Mouse (Mus musculus) stomach, postnatal 0 days (tissue): ENCODE results near the gene Ptchd4. TPM values are rescaled to one million over a fixed set of nuclear protein-coding genes. Genes with fewer than 3 reads are reported as not detected.
A peak's percentile ranks its signal among the peaks of the same experiment; 100 is the strongest.

Experiments used
- ATAC-seq: fragments of 200-750 bp; cut with Nextera tagmentation; 2 replicates; pipeline ENCODE4 v1.8.0; 2017; ENCODE audit not compliant: low FRiP score, low TSS enrichment
- DNase-seq: peaks from one replicate; pipeline ENCODE4 v3.0.0-alpha.2; 2016; ENCODE audit warnings: low spot score
- H3K27ac ChIP-seq: fragments of 300-500 bp; sonication (generic); replicated peaks from 2 replicates; pipeline ENCODE4 v1.5.1; 2014; ENCODE audit warnings: mild to moderate bottlenecking, control low read depth
- H3K27me3 ChIP-seq: fragments of 300-500 bp; sonication (generic); 2 replicates; pipeline ENCODE4 v1.6.1; 2014; ENCODE audit warnings: low read length; ENCODE audit not compliant: control insufficient read depth, insufficient read depth
- H3K36me3 ChIP-seq: fragments of 300-500 bp; sonication (generic); 2 replicates; pipeline ENCODE4 v1.6.1; 2014; ENCODE audit warnings: low read length, mixed read lengths; ENCODE audit not compliant: control insufficient read depth, insufficient read depth
- H3K4me1 ChIP-seq: fragments of 300-500 bp; sonication (generic); replicated peaks from 2 replicates; pipeline ENCODE4 v1.6.1; 2014; ENCODE audit warnings: antibody characterized with exemption; ENCODE audit not compliant: control insufficient read depth, insufficient read depth
- H3K4me2 ChIP-seq: fragments of 300-500 bp; sonication (generic); replicated peaks from 2 replicates; pipeline ENCODE4 v1.6.1; 2014; ENCODE audit warnings: low read depth, mild to moderate bottlenecking, control low read depth, moderate library complexity
- H3K4me3 ChIP-seq: fragments of 300-500 bp; sonication (generic); 2 replicates; pipeline ENCODE4 v1.5.1; 2014; ENCODE audit warnings: low read depth, low read length, control low read depth
- H3K9ac ChIP-seq: fragments of 300-500 bp; sonication (generic); 2 replicates; pipeline ENCODE4 v1.6.1; 2014; ENCODE audit warnings: mild to moderate bottlenecking, low read length, control low read depth, mixed read lengths
- H3K9me3 ChIP-seq: fragments of 300-500 bp; sonication (generic); 2 replicates; pipeline ENCODE4 v1.6.1; 2016; ENCODE audit warnings: low read length; ENCODE audit not compliant: control insufficient read depth
- CTCF ChIP-seq: IDR thresholded peaks from 2 replicates; pipeline ENCODE4 v1.5.1; 2016; ENCODE audit warnings: antibody characterized with exemption, low read depth, mild to moderate bottlenecking, moderate library complexity
- EP300 ChIP-seq: optimal IDR thresholded peaks from 2 replicates; pipeline ENCODE3; 2016; ENCODE audit warnings: antibody characterized with exemption
- WGBS: fragments of 180-500 bp; shearing (Covaris S2); extraction: QIAGEN DNeasy Blood & Tissue Kit; methylation state at CpG from one replicate; pipeline ENCODE4 v1.1.7; 2014; 5-methylcytosine and 5-hydroxymethylcytosine counted together
- polyA plus RNA-seq: library from polyadenylated mRNA; unstranded; fragments of >200 nt; fragmentation: Nextera tagmentation; extraction: Ambion mirVana; gene quantifications from 2 replicates; pipeline ENCODE4 v1.2.1, GENCODE M21; 2015

Ptchd4 gene
- 0.12 and 0.24 TPM in 2 replicates for polyA plus RNA-seq

DNA sequence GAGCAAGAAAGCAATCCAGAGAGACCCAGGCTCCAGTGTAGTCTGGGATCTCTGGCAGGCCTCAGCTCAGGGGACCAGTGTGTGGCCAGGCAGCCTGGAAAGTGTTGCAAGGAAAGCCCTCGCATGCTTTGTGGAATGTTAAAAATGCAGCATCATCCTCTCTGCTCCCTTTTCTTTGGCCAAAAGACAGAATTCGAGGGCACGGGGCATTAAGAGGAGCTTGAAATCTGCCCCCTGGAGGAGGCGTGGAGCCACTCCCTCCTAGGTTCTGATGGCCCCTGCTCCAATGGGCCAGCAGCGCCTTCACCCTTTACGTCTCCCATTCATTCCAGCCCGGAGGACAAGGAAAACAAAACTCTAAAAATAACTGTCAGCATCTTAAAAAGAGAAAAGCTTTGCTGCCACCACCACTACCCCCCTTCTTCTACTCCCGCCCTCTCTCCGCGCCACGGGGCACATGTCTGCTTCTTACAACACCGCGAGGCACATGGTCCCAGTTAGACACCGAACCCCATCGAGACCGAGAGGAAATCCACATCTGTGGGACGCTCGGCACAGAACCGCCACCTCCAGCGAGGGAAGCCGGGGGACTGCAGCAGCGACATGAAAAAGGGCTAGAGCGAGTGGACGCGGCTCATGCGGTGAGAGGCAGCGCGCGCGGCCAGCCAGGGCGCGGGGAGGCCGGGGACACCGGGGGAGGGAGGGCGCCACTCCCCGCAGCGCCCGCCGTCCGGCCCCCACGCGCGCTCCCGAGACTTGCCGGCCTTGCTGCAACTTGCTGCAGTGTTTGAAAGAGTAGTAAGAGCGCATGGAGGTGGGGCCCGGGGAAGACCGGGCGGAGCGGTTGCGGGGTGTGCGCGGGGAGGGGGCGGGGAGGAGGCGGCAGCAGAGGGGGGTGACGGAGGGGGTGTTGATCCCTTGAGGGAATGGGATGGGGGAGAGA lies at the start of gene Ptchd4:
TSS of gene Ptchd4 (plus strand) at position 279 of the 943 bp plus-strand sequence.
- ATAC-seq (0 out of 2 replicates have a peak, but pooled peaks have one; percentile 24), DNase-seq (peak; percentile 22)
- H3K4me2 ChIP-seq, result peak within 1 kb of the TSS; percentile 79
- no peaks in the 10 kb centered on the region for H3K9me3 ChIP-seq
- no peaks in the 10 kb centered on the region for H3K36me3 ChIP-seq
- TF ChIP-seq CTCF (peak; percentile 31; the same call in 1 of the 2 replicates), EP300 (no peak)
- WGBS, result under 1% methylated on average over 44 of the region's 56 CpGs
- no peak within 1 kb of the TSS for H3K27ac ChIP-seq
- H3K27me3 ChIP-seq, result no peaks in the 10 kb centered on the region
- no peaks in the 10 kb centered on the region for H3K4me1 ChIP-seq
- peak within 1 kb of the TSS; percentile 46 for H3K4me3 ChIP-seq
- 0 out of 2 replicates have a peak within 1 kb of the TSS, but pooled peaks have one; percentile 31 for H3K9ac ChIP-seq

DNA sequence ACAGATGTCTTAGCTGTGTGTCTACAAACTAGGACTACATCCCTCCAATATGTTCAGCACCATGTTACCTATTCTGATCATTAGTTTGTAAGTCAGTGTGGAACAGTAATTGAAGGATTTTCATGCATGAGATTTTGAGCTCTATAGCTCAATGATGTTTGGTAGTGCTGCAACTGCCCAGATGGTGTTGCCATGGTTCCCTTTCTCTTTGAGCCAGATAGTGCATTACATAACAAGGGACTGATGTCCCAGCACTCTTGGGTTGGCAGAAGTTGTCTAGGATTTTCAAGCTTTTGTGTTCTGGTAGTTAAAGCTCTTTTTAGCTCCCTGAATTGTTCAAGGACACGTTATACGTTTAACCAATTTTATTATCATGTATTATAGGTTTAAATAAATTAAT lies 38.9 kb upstream of the Ptchd4 start:
- WGBS, result 83% methylated on average over 2 of the region's 2 CpGs
- no peak overlapping the region for H3K9ac ChIP-seq
- H3K27ac ChIP-seq, result no peak overlapping the region
- ATAC-seq, result no peak
- no peak for DNase-seq
- no peak overlapping the region for H3K4me3 ChIP-seq
- TF ChIP-seq EP300 (no peak), CTCF (no peak)
- no peak overlapping the region for H3K4me2 ChIP-seq
- H3K36me3 ChIP-seq, result no peaks in the 10 kb centered on the region
- no peaks in the 10 kb centered on the region for H3K9me3 ChIP-seq
- no peaks in the 10 kb centered on the region for H3K27me3 ChIP-seq
- H3K4me1 ChIP-seq, result no peaks in the 10 kb centered on the region

DNA sequence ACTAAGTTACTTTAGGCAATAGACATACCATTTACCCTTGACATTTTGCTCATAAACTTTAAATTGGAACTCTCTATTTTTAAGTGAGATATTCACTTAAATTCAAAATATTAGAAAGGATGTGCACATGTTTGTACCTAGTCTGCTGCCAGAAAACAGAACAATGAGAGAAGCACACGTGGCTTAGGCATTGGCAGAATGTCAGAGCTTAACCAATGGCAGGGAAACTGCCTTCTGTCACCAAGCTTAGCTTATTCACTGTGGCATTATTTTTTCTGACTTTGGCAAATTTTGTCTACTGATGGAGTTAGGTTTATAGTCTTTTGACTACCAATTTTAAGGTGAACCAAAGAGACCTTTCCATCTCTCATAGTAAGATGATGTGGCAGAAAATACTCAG lies 31.4 kb upstream of the Ptchd4 start:
- H3K4me2 ChIP-seq, result no peak overlapping the region
- TF ChIP-seq CTCF (no peak), EP300 (no peak)
- H3K27ac ChIP-seq, result no peak overlapping the region
- WGBS, result 37% methylated on average over 1 of the region's 1 CpGs
- H3K4me1 ChIP-seq, result no peaks in the 10 kb centered on the region
- ATAC-seq (no peak), DNase-seq (no peak)
- H3K9me3 ChIP-seq, result no peaks in the 10 kb centered on the region
- H3K27me3 ChIP-seq, result no peaks in the 10 kb centered on the region
- no peaks in the 10 kb centered on the region for H3K36me3 ChIP-seq
- no peak overlapping the region for H3K9ac ChIP-seq
- H3K4me3 ChIP-seq, result no peak overlapping the region

DNA sequence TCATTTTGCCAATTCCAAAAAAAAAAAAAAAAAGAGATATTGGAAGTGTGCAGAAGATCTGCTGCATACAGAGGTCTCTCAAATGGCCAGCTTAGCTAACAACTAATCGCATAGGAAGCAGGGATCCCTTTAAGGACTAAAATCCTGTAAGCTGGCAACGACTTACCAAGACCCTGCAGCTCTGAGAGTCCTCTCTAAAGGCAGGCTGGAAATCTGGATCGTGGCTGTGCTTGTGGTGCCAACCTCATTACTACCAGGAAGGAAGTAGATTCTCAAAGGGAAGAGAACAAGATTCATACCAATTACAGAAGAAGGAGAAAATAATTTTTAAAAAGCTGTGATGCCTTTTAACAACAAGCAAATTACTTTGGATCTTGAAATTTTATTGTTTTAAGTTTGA lies 29.5 kb upstream of the Ptchd4 start:
- 66% methylated on average over 3 of the region's 3 CpGs for WGBS
- Histone ChIP-seq H3K9ac (no peak overlapping the region), H3K4me2 (no peak overlapping the region), H3K36me3 (no peaks in the 10 kb centered on the region), H3K9me3 (no peaks in the 10 kb centered on the region), H3K4me1 (no peaks in the 10 kb centered on the region), H3K27ac (no peak overlapping the region), H3K4me3 (no peak overlapping the region), H3K27me3 (no peaks in the 10 kb centered on the region)
- DNase-seq (no peak), ATAC-seq (no peak)
- TF ChIP-seq EP300 (no peak), CTCF (no peak)

DNA sequence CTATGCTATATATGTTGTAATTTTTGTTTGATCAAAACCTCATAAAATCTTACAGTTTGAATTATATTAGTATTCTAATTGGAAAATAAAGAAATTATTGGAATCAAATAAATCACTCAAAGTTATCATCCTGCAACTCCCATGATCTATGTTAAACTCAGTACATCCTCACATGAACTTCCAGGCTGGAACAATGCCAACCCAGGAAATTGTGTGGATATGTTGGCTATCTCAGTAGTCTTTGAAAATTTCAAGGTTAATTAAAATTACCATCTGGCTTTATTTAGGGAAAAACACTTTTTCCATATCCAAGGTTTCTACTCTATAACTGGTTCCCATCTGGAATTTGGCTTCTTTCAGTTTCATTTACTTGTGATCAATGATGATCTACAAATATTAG lies 25.4 kb upstream of the Ptchd4 start:
- ATAC-seq, result no peak
- Histone ChIP-seq H3K36me3 (no peaks in the 10 kb centered on the region), H3K4me2 (no peak overlapping the region), H3K9ac (no peak overlapping the region), H3K9me3 (no peaks in the 10 kb centered on the region), H3K27ac (no peak overlapping the region), H3K4me3 (no peak overlapping the region), H3K27me3 (no peaks in the 10 kb centered on the region), H3K4me1 (no peaks in the 10 kb centered on the region)
- DNase-seq, result no peak
- TF ChIP-seq EP300, result no peak
- TF ChIP-seq CTCF, result no peak

DNA sequence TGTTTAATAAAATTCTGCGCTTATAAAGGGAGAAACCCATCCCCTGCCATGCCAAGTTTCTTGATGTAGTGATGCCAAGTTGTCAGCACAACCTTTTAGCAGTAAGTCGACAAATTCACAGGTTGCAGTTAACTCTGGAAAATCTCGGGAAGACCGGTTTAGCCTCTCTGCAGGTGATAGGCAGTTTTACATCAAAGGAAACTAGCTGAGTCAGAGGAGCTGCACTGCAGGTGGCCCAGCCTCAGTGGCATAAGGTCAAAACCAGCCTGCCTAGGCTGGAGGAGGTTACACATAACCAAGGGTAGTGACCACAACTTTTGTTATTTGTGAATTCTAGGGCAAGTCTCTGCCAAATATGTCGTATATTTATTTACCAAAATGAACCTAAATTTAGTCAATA lies 24.0 kb upstream of the Ptchd4 start:
- H3K4me1 ChIP-seq, result no peaks in the 10 kb centered on the region
- no peaks in the 10 kb centered on the region for H3K9me3 ChIP-seq
- H3K4me2 ChIP-seq, result no peak overlapping the region
- TF ChIP-seq CTCF, result no peak
- no peak for TF ChIP-seq EP300
- DNase-seq (no peak), ATAC-seq (no peak)
- WGBS, result 36% methylated on average over 5 of the region's 5 CpGs
- no peak overlapping the region for H3K4me3 ChIP-seq
- H3K27ac ChIP-seq, result no peak overlapping the region
- H3K36me3 ChIP-seq, result no peaks in the 10 kb centered on the region
- no peak overlapping the region for H3K9ac ChIP-seq
- H3K27me3 ChIP-seq, result no peaks in the 10 kb centered on the region
